Mouse (Mus musculus) stomach, embryonic 14.5 days (tissue): ENCODE measurements around the gene Cldn16. TPM values are rescaled to one million over a fixed set of nuclear protein-coding genes. Genes with fewer than 3 reads are reported as not detected.
"Not testable (repeated sequence)": the region's sequence is repeated elsewhere in the genome, so short reads cannot be mapped to it uniquely, and the experiment has no call there.

Experiments
- ATAC-seq: fragments of 200-750 bp; cut with Nextera tagmentation; 2 replicates; pipeline ENCODE4 v1.8.0; 2017; ENCODE audit warnings: low read depth, moderate TSS enrichment; ENCODE audit not compliant: insufficient number of reproducible peaks, insufficient read depth, low FRiP score
- H3K27ac ChIP-seq: fragments of 300-500 bp; sonication (generic); 2 replicates; pipeline ENCODE4 v1.5.1; 2014; ENCODE audit warnings: mild to moderate bottlenecking, low read length, moderate library complexity, mixed read lengths
- H3K27me3 ChIP-seq: fragments of 300-500 bp; sonication (generic); 2 replicates; pipeline ENCODE4 v1.6.1; 2014; ENCODE audit warnings: low read length, control low read depth, mixed read lengths; ENCODE audit not compliant: control insufficient read depth, insufficient read depth
- H3K36me3 ChIP-seq: fragments of 300-500 bp; sonication (generic); 2 replicates; pipeline ENCODE4 v1.6.1; 2014; ENCODE audit warnings: mild to moderate bottlenecking, control low read depth, low read length, moderate library complexity, mixed read lengths; ENCODE audit not compliant: control insufficient read depth, insufficient read depth
- H3K4me1 ChIP-seq: fragments of 300-500 bp; sonication (generic); 2 replicates; pipeline ENCODE4 v1.6.1; 2014; ENCODE audit warnings: low read length, control low read depth, mixed read lengths; ENCODE audit not compliant: control insufficient read depth, insufficient read depth
- H3K4me2 ChIP-seq: fragments of 300-500 bp; sonication (generic); replicated peaks from 2 replicates; pipeline ENCODE4 v1.6.1; 2014; ENCODE audit warnings: low read depth, low read length, control low read depth
- H3K4me3 ChIP-seq: fragments of 300-500 bp; sonication (generic); 2 replicates; pipeline ENCODE4 v1.5.1; 2014; ENCODE audit warnings: low read depth, low read length, control low read depth
- H3K9ac ChIP-seq: fragments of 300-500 bp; sonication (generic); replicated peaks from 2 replicates; pipeline ENCODE4 v1.6.1; 2014; ENCODE audit warnings: low read depth, mild to moderate bottlenecking, control low read depth, low read length, moderate library complexity, mixed read lengths
- H3K9me3 ChIP-seq: fragments of 300-500 bp; sonication (generic); 2 replicates; pipeline ENCODE4 v1.6.1; 2016; ENCODE audit warnings: low read depth, low read length, control low read depth; ENCODE audit not compliant: control insufficient read depth
- WGBS: fragments of 180-500 bp; shearing (Covaris S2); extraction: QIAGEN DNeasy Blood & Tissue Kit; methylation state at CpG from one replicate; pipeline ENCODE4 v1.1.7; 2014; 5-methylcytosine and 5-hydroxymethylcytosine counted together
- polyA plus RNA-seq: library from polyadenylated mRNA; unstranded; fragments of >200 nt; fragmentation: Nextera tagmentation; extraction: Ambion mirVana; gene quantifications from 2 replicates; pipeline ENCODE4 v1.2.1, GENCODE M21; 2014

The Cldn16 gene
- polyA plus RNA-seq, 1 experiment from 2014 or later: not detected

DNA sequence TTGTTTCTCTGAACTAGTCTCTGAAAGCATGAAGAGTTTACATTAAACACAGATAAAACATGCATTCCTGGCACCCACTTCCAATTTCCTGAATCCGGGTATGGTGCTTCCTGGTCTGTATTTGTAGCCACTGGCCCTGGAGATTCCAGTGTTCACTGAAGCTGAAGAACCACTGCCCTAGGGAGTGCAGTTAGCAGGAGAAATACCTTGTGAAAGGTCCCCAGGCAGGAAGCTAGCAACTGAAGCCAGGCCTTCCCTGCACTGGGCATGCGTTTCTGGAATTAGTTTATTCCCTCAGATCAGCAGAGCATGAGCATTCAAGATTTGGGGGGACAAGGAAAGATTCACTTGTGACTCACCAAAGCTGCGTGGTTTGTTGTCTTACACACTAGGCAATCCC lies 8.8 kb upstream of the Cldn16 start:
- H3K9me3 ChIP-seq: no peaks in the 10 kb centered on the region
- no peak overlapping the region for H3K4me2 ChIP-seq
- H3K9ac ChIP-seq: no peak overlapping the region
- H3K27ac ChIP-seq: no peak overlapping the region
- no peak for ATAC-seq
- H3K4me3 ChIP-seq: no peak overlapping the region
- WGBS: 46% methylated on average over 3 of the region's 3 CpGs
- H3K27me3 ChIP-seq: no peaks in the 10 kb centered on the region
- no peaks in the 10 kb centered on the region for H3K4me1 ChIP-seq
- no peaks in the 10 kb centered on the region for H3K36me3 ChIP-seq

DNA sequence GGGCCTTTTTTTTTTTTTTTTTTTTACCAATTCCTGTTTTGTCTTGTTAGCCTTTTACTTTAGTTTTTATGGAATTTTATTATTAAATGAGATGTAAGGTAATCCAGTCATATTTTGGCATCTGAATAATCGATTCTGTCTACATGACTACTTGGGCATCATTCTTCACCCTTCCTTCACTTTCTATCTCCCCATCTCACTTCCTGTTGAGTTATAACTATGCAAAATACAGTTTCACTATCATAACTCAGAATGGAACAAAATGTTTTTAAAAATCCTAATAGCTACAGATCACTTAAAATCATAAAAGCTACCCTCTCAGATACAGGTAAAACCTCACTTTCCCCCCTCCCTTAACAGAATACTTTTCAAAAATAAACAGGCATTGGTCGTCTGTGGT lies 6.8 kb upstream of the Cldn16 start:
- Histone ChIP-seq H3K4me2 (no peak overlapping the region), H3K36me3 (no peaks in the 10 kb centered on the region), H3K9ac (no peak overlapping the region), H3K27me3 (no peaks in the 10 kb centered on the region), H3K9me3 (no peaks in the 10 kb centered on the region), H3K4me3 (no peak overlapping the region), H3K4me1 (no peaks in the 10 kb centered on the region), H3K27ac (no peak overlapping the region)
- no peak for ATAC-seq
- 78% methylated on average over 2 of the region's 2 CpGs for WGBS

DNA sequence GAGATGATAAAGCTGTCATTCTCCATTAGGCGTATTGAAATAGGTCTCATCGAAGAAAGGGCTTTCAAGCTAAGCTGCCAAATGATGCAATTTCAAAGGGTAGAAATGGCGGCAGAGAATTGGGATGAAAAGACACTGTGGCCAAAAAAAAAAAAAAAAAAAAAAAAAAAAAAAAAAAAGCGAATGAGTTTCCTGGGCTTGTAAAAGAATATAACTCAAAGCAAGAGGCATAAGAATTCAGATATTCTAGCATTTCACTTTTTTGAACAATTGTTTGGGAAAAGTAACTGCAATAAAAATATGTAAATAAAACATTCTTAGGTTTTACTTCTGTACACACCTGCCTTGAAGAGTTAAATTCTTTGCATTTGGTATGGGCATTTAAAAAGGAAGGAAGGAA lies 3.6 kb downstream of the Cldn16 start:
- H3K4me2 ChIP-seq: no peak overlapping the region
- H3K4me1 ChIP-seq: no peaks in the 10 kb centered on the region
- H3K27me3 ChIP-seq: no peaks in the 10 kb centered on the region
- ATAC-seq: no peak
- H3K27ac ChIP-seq: no peak overlapping the region
- WGBS: 80% methylated on average over 4 of the region's 4 CpGs
- H3K4me3 ChIP-seq: no peak overlapping the region
- H3K9me3 ChIP-seq: no peaks in the 10 kb centered on the region
- no peaks in the 10 kb centered on the region for H3K36me3 ChIP-seq
- H3K9ac ChIP-seq: no peak overlapping the region

DNA sequence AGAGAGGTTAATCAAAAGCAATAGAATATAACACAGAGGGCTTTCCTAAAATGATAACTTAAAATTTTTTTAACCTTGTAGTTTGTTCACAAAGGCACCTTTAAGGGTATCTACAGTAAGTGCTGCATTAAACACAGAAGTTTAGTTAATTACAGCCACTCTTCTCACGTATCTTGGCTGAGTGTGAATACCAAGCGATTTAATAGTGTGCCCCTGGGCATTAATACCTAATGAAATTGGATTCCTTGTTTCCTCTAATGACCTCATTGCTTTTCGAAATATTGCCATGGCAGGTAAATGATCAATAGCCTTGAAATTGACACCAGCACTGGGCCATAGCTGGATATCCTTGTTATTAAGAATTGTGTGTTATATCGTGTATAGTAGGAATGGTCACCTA lies 8.3 kb downstream of the Cldn16 start:
- H3K27me3 ChIP-seq: no peaks in the 10 kb centered on the region
- no peaks in the 10 kb centered on the region for H3K4me1 ChIP-seq
- ATAC-seq: no peak
- whole genome bisulfite sequencing: 82% methylated on average over 4 of the region's 4 CpGs
- no peaks in the 10 kb centered on the region for H3K9me3 ChIP-seq
- H3K4me2 ChIP-seq: no peak overlapping the region
- no peaks in the 10 kb centered on the region for H3K36me3 ChIP-seq
- H3K27ac ChIP-seq: no peak overlapping the region
- no peak overlapping the region for H3K9ac ChIP-seq
- H3K4me3 ChIP-seq: no peak overlapping the region

DNA sequence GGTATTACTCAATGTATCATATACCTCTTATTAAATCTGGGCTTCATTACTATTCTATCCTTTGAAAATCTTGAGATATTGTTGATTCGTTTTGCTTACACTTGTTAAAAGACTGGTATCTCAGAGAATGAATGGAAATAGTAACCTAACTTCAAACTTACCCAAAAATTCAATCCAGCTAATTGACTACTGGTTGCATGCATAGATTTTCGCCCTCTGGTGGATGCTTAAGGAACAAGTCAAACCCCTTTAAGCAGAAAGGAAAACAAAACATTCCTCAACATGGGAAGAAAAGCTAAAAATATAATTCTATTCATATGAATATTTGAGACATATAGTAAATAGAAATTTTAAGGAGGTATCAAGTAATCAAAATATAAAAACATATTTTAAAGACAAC lies 32.8 kb downstream of the Cldn16 start:
- H3K4me1 ChIP-seq: no peaks in the 10 kb centered on the region
- H3K9me3 ChIP-seq: no peaks in the 10 kb centered on the region
- no peaks in the 10 kb centered on the region for H3K36me3 ChIP-seq
- no peak overlapping the region for H3K4me3 ChIP-seq
- H3K4me2 ChIP-seq: no peak overlapping the region
- H3K27ac ChIP-seq: no peak overlapping the region
- WGBS: 14% methylated on average over 2 of the region's 2 CpGs
- no peak for ATAC-seq
- no peak overlapping the region for H3K9ac ChIP-seq
- H3K27me3 ChIP-seq: no peaks in the 10 kb centered on the region

DNA sequence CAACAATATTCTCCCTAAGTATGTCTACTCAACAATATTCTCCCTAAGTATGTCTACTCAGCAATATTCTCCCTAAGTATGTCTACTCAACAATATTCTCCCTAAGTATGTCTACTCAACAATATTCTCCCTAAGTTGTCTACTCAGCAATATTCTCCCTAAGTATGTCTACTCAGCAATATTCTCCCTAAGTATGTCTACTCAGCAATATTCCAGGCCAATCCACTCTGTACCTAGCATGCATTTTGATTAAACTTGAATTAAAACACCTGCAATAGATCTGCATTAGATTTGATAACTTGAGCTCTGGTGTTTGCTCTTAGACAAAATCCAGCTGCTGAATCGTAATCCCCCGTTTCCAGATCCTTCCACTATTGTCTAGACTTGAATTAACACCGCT lies 36.8 kb downstream of the Cldn16 start:
- 58% methylated on average over 3 of the region's 3 CpGs for WGBS
- H3K4me2 ChIP-seq, H3K36me3 ChIP-seq, H3K4me1 ChIP-seq, H3K4me3 ChIP-seq, H3K27ac ChIP-seq, H3K9me3 ChIP-seq, H3K9ac ChIP-seq, ATAC-seq, H3K27me3 ChIP-seq: not testable (repeated sequence)

DNA sequence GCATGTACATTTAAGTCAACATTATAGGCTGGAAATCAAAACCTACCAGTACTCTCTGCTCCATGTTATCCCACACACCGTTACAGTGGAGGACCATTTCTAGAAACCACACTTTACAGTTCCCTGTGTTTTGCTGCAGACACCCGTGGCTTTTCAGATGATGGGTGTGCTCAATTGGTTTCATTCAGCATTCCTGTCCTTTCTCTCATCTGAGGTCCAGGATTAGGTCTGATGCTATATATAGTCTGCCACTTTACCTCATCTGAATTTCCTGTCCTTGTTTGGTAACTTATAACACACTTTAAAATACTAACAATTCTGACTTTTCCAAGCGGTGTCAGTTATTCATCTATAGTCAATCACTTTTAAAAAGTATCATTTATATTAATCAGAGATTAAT lies 37.8 kb downstream of the Cldn16 start:
- Histone ChIP-seq H3K9me3 (no peaks in the 10 kb centered on the region), H3K36me3 (no peaks in the 10 kb centered on the region), H3K4me3 (no peak overlapping the region), H3K4me1 (0 out of 2 replicates have a peak, but pooled peaks cover 3% of the 10 kb centered on the region), H3K4me2 (no peak overlapping the region), H3K27ac (no peak overlapping the region), H3K27me3 (no peaks in the 10 kb centered on the region), H3K9ac (no peak overlapping the region)
- 75% methylated on average over 3 of the region's 3 CpGs for WGBS
- ATAC-seq: no peak

DNA sequence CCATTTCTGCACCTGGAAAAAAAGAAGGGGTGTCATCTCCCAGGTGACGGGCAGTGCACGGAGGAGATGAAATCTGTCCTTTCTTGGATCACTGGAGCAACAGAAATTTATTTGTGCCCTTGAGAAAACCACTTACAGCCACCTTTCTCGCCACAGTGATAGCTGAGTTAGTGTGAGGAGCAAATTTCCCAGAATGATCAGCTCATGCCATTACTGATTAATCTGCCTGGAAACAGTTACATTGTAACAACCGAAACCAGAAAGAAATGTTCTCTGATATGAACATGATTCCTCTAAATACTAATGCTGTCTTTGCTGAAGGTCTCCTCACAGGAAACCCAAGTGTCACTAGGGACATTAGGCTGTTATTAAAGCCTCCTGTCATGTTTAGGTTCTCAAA lies 42.0 kb downstream of the Cldn16 start:
- Histone ChIP-seq H3K4me1 (0 out of 2 replicates have a peak, but pooled peaks cover 3% of the 10 kb centered on the region), H3K9me3 (no peaks in the 10 kb centered on the region), H3K4me3 (no peak overlapping the region), H3K27me3 (no peaks in the 10 kb centered on the region), H3K9ac (no peak overlapping the region), H3K4me2 (no peak overlapping the region), H3K36me3 (no peaks in the 10 kb centered on the region), H3K27ac (no peak overlapping the region)
- WGBS: 77% methylated on average over 4 of the region's 4 CpGs
- no peak for ATAC-seq

DNA sequence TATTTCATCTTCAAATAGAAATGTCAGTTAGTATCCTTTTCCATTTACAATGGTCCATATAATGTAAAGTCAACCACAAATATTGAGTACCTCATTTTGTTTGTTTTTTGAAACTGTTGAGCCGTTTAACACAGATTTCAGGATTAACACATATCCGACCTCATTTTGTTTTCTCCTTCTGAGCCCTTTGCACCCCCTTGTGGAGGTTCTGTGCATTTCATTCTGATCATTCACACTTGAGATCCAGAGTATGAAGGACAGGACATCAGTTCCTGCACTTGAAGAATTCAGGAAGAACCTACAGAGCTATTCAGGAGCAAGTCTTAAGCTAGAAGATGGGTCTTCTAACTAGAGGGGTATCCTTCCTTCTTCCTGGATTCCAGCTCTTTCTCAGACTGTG lies 56.7 kb downstream of the Cldn16 start:
- Histone ChIP-seq H3K4me2 (no peak overlapping the region), H3K9me3 (no peaks in the 10 kb centered on the region), H3K36me3 (no peaks in the 10 kb centered on the region), H3K9ac (no peak overlapping the region), H3K27ac (no peak overlapping the region), H3K4me1 (no peaks in the 10 kb centered on the region), H3K4me3 (no peak overlapping the region), H3K27me3 (no peaks in the 10 kb centered on the region)
- 46% methylated on average over 2 of the region's 2 CpGs for WGBS
- no peak for ATAC-seq
